Mouse (Mus musculus): ENCODE measurements around the gene Fmnl2.

Gene Fmnl2

GRCm38 (mm10) chr2:52985167-52985566 lies 127.5 kb downstream of the Fmnl2 start:
- DNase-seq (ENCODE audit: low spot score in 2 of 2) = no peak

GRCm38 (mm10) chr2:52986354-52986753 lies 128.7 kb downstream of the Fmnl2 start:
- no peak for DNase-seq (ENCODE audit: low spot score in 2 of 2)

- DNase-seq (ENCODE audit: low spot score in 2 of 2) = no peak
Observed at GRCm38 (mm10) chr2:52987035-52987434, 129.4 kb downstream of the Fmnl2 start.

- DNase-seq (ENCODE audit: low spot score in 2 of 2) = no peak
Observed at GRCm38 (mm10) chr2:52987637-52988295, 130.1 kb downstream of the Fmnl2 start.

- DNase-seq (ENCODE audit: low spot score in 2 of 2) = no peak
Observed at GRCm38 (mm10) chr2:52989316-52989715, 131.7 kb downstream of the Fmnl2 start.

GRCm38 (mm10) chr2:52990874-52991687 lies 133.4 kb downstream of the Fmnl2 start:
- no peak for DNase-seq (ENCODE audit: low spot score in 2 of 2)

- no peak for DNase-seq (ENCODE audit: low spot score in 2 of 2)
Observed at GRCm38 (mm10) chr2:52991688-52992194, 134.1 kb downstream of the Fmnl2 start.

GRCm38 (mm10) chr2:52993241-52993640 lies 135.6 kb downstream of the Fmnl2 start:
- no peak for DNase-seq (ENCODE audit: low spot score in 2 of 2)

GRCm38 (mm10) chr2:52994526-52994925 lies 136.9 kb downstream of the Fmnl2 start:
- no peak for DNase-seq (ENCODE audit: low spot score in 2 of 2)

- DNase-seq (ENCODE audit: low spot score in 2 of 2) = no peak
Observed at GRCm38 (mm10) chr2:52997955-52998750, 140.5 kb downstream of the Fmnl2 start.

GRCm38 (mm10) chr2:52999524-52999969 lies 141.9 kb downstream of the Fmnl2 start:
- DNase-seq (ENCODE audit: low spot score in 2 of 2) = no peak

- no peak for DNase-seq (ENCODE audit: low spot score in 2 of 2)
Observed at GRCm38 (mm10) chr2:53000446-53000845, 142.8 kb downstream of the Fmnl2 start.

- no peak for DNase-seq (ENCODE audit: low spot score in 2 of 2)
Observed at GRCm38 (mm10) chr2:53006161-53006560, 148.5 kb downstream of the Fmnl2 start.

GRCm38 (mm10) chr2:53007142-53007541 lies 149.5 kb downstream of the Fmnl2 start:
- DNase-seq (ENCODE audit: low spot score in 2 of 2) = peak in 1 of 2 experiments; percentile 44

- no peak for DNase-seq (ENCODE audit: low spot score in 2 of 2)
Observed at GRCm38 (mm10) chr2:53013051-53013450, 155.4 kb downstream of the Fmnl2 start.

- no peak for DNase-seq (ENCODE audit: low spot score in 2 of 2)
Observed at GRCm38 (mm10) chr2:53014451-53014850, 156.8 kb downstream of the Fmnl2 start.

GRCm38 (mm10) chr2:53022982-53023381 lies 165.3 kb downstream of the Fmnl2 start:
- DNase-seq (ENCODE audit: low spot score in 2 of 2) = no peak

- DNase-seq (ENCODE audit: low spot score in 2 of 2) = no peak
Observed at GRCm38 (mm10) chr2:53026056-53026769, 168.6 kb downstream of the Fmnl2 start.

GRCm38 (mm10) chr2:53028868-53029267 lies 171.2 kb downstream of the Fmnl2 start:
- no peak for DNase-seq (ENCODE audit: low spot score in 2 of 2)

- DNase-seq (ENCODE audit: low spot score in 2 of 2) = peak in 1 of 2 experiments; percentile 6
Observed at GRCm38 (mm10) chr2:53029716-53030431, 172.2 kb downstream of the Fmnl2 start.

GRCm38 (mm10) chr2:53030432-53030826 lies 172.8 kb downstream of the Fmnl2 start:
- no peak for DNase-seq (ENCODE audit: low spot score in 2 of 2)
